8 mouse cellular contexts compared by ENCODE assay signal in the genomic region with DNA sequence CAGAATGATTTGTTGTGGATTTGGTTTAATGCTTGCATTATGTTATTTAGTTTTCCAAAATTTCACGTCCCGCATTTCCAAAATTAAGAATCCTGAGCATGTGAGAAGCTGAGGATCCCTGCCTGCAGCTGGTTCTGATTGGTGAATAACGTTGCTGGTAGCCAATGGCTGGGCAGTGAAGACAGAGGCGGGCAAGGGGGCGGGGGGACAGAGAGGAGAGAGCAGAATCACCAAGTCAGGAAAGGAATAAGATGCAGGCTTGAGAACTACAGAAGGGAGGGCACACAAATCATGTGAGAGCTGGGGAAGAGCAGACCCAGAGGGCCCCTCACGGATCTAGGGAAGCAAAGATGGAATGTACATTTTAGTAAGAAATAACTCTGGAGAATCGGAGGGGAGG.
DNase-seq lines count a peak whose midpoint lies in the region; ATAC-seq and TF ChIP-seq lines count a peak whose summit lies in the region.

No protein-coding gene starts in this region.

- DNase-seq in kidney, postnatal 0 days (ENCODE audit: low spot score) = peak; percentile 73
- DNase-seq in kidney, postnatal 25 days = no peak
- DNase-seq in gastrocnemius, postnatal 36 days = no peak
- no peak for DNase-seq in layer of hippocampus, adult 9-11 months
- no peak for DNase-seq in spleen, postnatal 36 days (ENCODE audit: low spot score in 2 of 2)

- H3K9me3 ChIP-seq in kidney, postnatal 0 days (replicated peaks; ENCODE audit: low read length) = no peaks in the 10 kb centered on the region
- H3K9me3 ChIP-seq in embryonic facial prominence, embryonic 13.5 days = no peaks in the 10 kb centered on the region; the same call in 1 of the 2 replicates
- no peaks in the 10 kb centered on the region for H3K9me3 ChIP-seq in hindbrain, embryonic 16.5 days (ENCODE audit: control insufficient read depth, low read length)
- no peaks in the 10 kb centered on the region for H3K9me3 ChIP-seq in neural tube, embryonic 15.5 days (replicated peaks)

- no peak overlapping the region for H3K9ac ChIP-seq in kidney, postnatal 0 days (ENCODE audit: low read depth, low read length)
- no peak overlapping the region for H3K9ac ChIP-seq in embryonic facial prominence, embryonic 13.5 days
- H3K9ac ChIP-seq in hindbrain, embryonic 16.5 days (ENCODE audit: low read depth, low read length) = no peak overlapping the region
- no peak overlapping the region; the same call in 1 of the 2 replicates for H3K9ac ChIP-seq in neural tube, embryonic 15.5 days (replicated peaks)

- 0 out of 2 replicates have a peak, but pooled peaks have one; percentile 66 for ATAC-seq in kidney, postnatal 0 days (replicated peaks; ENCODE audit: low FRiP score, low read depth)
- 0 out of 2 replicates have a peak, but pooled peaks have one; percentile 62 for ATAC-seq in embryonic facial prominence, embryonic 13.5 days (ENCODE audit: insufficient number of reproducible peaks, insufficient read depth, low FRiP score, low TSS enrichment, low read depth)
- peak; percentile 81 for ATAC-seq in hindbrain, embryonic 16.5 days
- peak; percentile 79 for ATAC-seq in neural tube, embryonic 15.5 days (ENCODE audit: low FRiP score)

- H3K36me3 ChIP-seq in kidney, postnatal 0 days (ENCODE audit: insufficient read depth, low read length) = no peaks in the 10 kb centered on the region
- H3K36me3 ChIP-seq in embryonic facial prominence, embryonic 13.5 days = no peaks in the 10 kb centered on the region
- H3K36me3 ChIP-seq in hindbrain, embryonic 16.5 days (ENCODE audit: control insufficient read depth, insufficient read depth, low read length) = no peaks in the 10 kb centered on the region
- no peaks in the 10 kb centered on the region for H3K36me3 ChIP-seq in neural tube, embryonic 15.5 days

- H3K27ac ChIP-seq in kidney, postnatal 0 days = no peak overlapping the region
- no peak overlapping the region for H3K27ac ChIP-seq in embryonic facial prominence, embryonic 13.5 days
- H3K27ac ChIP-seq in hindbrain, embryonic 16.5 days (ENCODE audit: low read depth, low read length) = no peak overlapping the region
- H3K27ac ChIP-seq in neural tube, embryonic 15.5 days (replicated peaks) = no peak overlapping the region

- no peak for TF ChIP-seq CTCF in kidney, postnatal 0 days (IDR thresholded peaks at IDR 0.05; ENCODE audit: low read depth)

- H3K4me1 ChIP-seq in kidney, postnatal 0 days (replicated peaks; ENCODE audit: insufficient read depth, low read length) = no peaks in the 10 kb centered on the region; the same call in 1 of the 2 replicates
- H3K4me1 ChIP-seq in embryonic facial prominence, embryonic 13.5 days = peaks cover 10% of the 10 kb centered on the region; the same call in 1 of the 2 replicates
- peaks cover 9% of the 10 kb centered on the region for H3K4me1 ChIP-seq in hindbrain, embryonic 16.5 days (ENCODE audit: control insufficient read depth, insufficient read depth, low read depth, low read length)
- H3K4me1 ChIP-seq in neural tube, embryonic 15.5 days = peaks cover 18% of the 10 kb centered on the region

- intact Hi-C loops in gastrocnemius, postnatal 36 days (cut with DNase I) = no loop called here

- H3K27me3 ChIP-seq in kidney, postnatal 0 days (ENCODE audit: insufficient read depth, low read length) = no peaks in the 10 kb centered on the region
- no peaks in the 10 kb centered on the region for H3K27me3 ChIP-seq in embryonic facial prominence, embryonic 13.5 days
- H3K27me3 ChIP-seq in hindbrain, embryonic 16.5 days (replicated peaks; ENCODE audit: control insufficient read depth, insufficient read depth, low read length) = no peaks in the 10 kb centered on the region
- H3K27me3 ChIP-seq in neural tube, embryonic 15.5 days (replicated peaks) = no peaks in the 10 kb centered on the region

- WGBS in kidney, postnatal 0 days = 19% methylated on average over 7 of the region's 7 CpGs
- WGBS in embryonic facial prominence, embryonic 13.5 days = 6% methylated on average over 7 of the region's 7 CpGs
- WGBS in hindbrain, embryonic 16.5 days = 12% methylated on average over 7 of the region's 7 CpGs
- WGBS in neural tube, embryonic 15.5 days = 18% methylated on average over 7 of the region's 7 CpGs

- H3K4me3 ChIP-seq in kidney, postnatal 0 days (replicated peaks; ENCODE audit: low read depth, low read length) = no peak overlapping the region
- peak overlapping the region; percentile 23 for H3K4me3 ChIP-seq in embryonic facial prominence, embryonic 13.5 days
- H3K4me3 ChIP-seq in hindbrain, embryonic 16.5 days (ENCODE audit: low read length) = peak overlapping the region; percentile 9; the same call in 1 of the 2 replicates
- H3K4me3 ChIP-seq in neural tube, embryonic 15.5 days (replicated peaks) = peak overlapping the region; percentile 9; the same call in 1 of the 2 replicates

- peak overlapping the region; percentile 25; the same call in 1 of the 2 replicates for H3K4me2 ChIP-seq in kidney, postnatal 0 days (ENCODE audit: low read length)
- H3K4me2 ChIP-seq in embryonic facial prominence, embryonic 13.5 days = peak overlapping the region; percentile 56
- peak overlapping the region; percentile 50 for H3K4me2 ChIP-seq in hindbrain, embryonic 16.5 days (ENCODE audit: low read length)
- peak overlapping the region; percentile 50 for H3K4me2 ChIP-seq in neural tube, embryonic 15.5 days
